Mouse (Mus musculus) gastrocnemius, adult 2 months (tissue): Measurements from ENCODE around the gene Rbms3. TPM values are rescaled to one million over a fixed set of nuclear protein-coding genes. Genes with fewer than 3 reads are reported as not detected.

Source experiments
- DNase-seq: peaks from one replicate; pipeline ENCODE4 v3.0.0; 2022
- H3K27ac ChIP-seq: fragments of 200-600 bp; 2 replicates; pipeline ENCODE4 v1.8.1; 2022; ENCODE audit warnings: mild to moderate bottlenecking
- H3K4me3 ChIP-seq: fragments of 200-600 bp; 2 replicates; pipeline ENCODE4 v1.8.1; 2022; ENCODE audit warnings: mild to moderate bottlenecking, moderate library complexity
- CTCF ChIP-seq: fragments of 200-600 bp; IDR thresholded peaks from 2 replicates; pipeline ENCODE4 v1.8.1; 2022; ENCODE audit warnings: antibody characterized with exemption, mild to moderate bottlenecking, moderate library complexity
- intact Hi-C: fragments of 180-260 bp; cut with DNase I; formaldehyde crosslinking; loops from one replicate; pipeline ENCODE4 v1.15.1; 2025
- total RNA-seq, 2 experiments: library from RNA; stranded (reverse); gene quantifications; 2 replicates each; pipeline ENCODE4 v1.2.3; 2021

The Rbms3 gene
- total RNA-seq, 2 experiments from 2014 or later: 5.8 to 8.1 TPM

DNA sequence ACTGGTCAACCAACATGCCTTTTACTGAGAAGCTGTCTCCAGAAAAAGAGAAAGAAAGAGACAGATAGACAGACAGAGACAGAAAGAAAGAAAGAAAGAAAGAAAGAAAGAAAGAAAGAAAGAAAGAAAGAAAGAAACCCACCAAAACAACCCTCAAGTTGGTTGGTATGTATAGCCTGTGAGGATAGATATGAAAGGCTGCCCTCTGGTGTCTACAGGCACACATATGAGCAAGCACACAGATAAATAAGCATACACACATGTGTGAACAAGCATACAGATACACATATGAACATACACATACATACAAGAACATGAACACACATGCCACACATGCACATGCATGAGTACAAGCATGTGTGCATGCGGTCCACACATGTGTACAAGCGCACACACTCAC is 199.0 kb downstream of the Rbms3 start:
- Histone ChIP-seq H3K4me3 (no peak overlapping the region), H3K27ac (no peak overlapping the region)
- peak; percentile 36 for TF ChIP-seq CTCF
- intact Hi-C loops: no loop called here
- no peak for DNase-seq

DNA sequence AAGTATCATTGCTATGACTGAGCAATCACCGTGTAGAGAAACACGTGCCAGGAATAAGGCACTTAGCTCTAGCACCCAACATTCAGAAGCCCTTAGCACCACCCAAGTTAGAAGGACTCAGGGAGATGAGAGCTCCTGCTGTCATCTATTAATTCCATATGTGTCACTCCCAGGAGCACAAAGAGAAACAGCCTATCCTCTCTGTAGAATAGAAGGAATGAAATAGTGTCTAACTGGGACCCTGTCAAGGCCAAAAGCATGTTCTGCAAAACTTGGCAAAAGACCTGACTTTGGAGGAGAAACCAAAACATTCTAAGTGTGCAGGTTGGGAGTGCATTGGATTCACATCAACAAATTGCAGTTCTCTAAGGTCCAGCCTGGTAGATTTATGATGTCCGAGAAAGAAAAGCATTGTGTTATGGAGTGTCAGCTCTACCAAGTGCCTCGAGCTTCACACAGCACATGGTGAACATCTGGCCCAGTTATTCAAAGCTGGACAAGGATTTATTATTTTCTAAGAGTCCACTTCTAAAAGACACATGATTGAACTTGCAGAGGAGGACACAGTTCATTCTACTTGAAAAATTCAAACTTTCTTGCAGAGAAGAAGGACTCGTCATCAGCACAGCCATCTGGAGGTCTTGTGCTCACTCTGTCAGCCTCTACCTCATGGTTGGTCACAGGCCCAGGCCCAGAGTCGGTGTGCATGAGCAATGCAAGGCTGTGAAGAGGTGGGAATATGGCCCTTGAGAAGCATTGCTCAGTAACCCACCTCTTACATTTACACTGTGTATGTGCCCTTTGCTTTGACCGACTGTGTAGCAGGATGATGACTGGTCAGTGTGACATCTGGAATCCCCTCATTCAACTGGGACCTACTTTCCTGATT is 200.3 kb downstream of the Rbms3 start:
- H3K4me3 ChIP-seq: no peak overlapping the region
- H3K27ac ChIP-seq: no peak overlapping the region
- no peak for DNase-seq
- intact Hi-C loops: no loop called here
- TF ChIP-seq CTCF: no peak

DNA sequence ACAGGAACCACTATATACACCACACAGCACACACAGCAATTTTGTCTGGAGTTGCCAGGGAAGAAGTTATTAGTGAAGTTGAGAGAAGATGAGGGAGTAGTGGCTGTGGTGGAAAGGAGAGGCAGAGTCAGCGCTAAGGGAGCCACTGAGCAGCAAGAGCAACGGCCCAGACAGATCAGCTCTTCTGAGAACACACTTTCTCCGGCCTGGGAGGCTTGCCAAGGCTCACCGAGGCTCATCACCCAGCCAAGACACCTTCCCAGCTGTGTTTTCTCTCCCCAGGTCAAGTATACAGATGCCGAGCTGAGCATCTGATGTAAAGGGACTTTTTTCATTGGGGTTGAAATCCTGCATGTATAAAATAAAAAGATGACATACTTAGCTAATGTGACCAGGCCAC is 206.5 kb downstream of the Rbms3 start:
- no peak overlapping the region for H3K4me3 ChIP-seq
- TF ChIP-seq CTCF: no peak
- DNase-seq: no peak

DNA sequence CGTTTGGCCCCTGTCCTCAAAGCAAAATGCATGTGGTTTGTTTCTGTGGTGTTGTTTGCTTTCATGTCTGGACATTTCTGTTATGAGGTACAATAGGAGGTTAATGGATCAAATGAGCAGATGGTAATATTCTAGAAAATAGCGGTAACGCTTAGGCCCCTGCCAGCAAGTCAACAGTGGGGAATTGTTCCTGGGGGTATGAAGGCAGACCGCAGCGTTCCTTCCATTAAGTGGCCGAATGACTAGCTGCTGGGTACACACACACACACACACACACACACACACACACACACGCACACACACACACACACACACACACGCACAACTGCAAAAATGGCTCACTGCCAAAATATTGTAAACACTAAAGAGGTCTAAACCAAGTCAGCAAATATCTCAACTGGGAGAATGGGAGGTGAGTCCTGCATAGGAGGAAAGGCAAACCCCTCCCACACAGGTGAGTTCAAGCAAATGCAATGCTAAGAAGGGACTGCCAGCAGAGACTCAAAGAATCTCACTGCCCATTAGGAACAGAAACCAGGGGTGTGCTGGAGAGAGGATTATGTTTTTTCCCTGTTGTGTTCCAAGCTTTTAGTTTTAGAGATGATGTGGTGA is 209.7 kb downstream of the Rbms3 start:
- intact Hi-C loops: no loop called here
- no peak for TF ChIP-seq CTCF
- no peak overlapping the region for H3K4me3 ChIP-seq
- DNase-seq: no peak
- H3K27ac ChIP-seq: no peak overlapping the region

More for the DNA sequence above, 206.5 kb downstream of the Rbms3 start:
- H3K27ac ChIP-seq: no peak overlapping the region
- intact Hi-C loops: no loop called here

DNA sequence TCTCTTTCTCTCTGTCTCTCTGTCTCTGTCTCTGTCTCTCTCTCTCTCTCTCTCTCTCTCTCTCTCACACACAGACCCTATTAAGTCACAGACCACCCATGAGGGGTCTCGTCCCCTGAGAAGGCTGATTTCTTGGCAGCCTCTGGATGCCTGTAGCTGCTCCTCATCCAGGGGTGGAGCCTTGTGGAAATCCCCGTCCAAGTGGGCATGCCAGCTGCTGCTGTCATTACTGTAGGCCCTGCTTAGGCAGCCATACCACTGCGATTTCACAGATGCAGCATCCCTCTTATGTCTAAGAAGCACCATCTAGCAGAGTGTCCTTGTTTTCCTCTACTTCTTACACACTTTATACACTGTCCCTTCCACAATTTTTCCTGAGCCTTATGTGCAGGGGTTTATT is 216.5 kb downstream of the Rbms3 start:
- Histone ChIP-seq H3K4me3 (no peak overlapping the region), H3K27ac (no peak overlapping the region)
- intact Hi-C loops: no loop called here
- no peak for TF ChIP-seq CTCF
- no peak for DNase-seq

DNA sequence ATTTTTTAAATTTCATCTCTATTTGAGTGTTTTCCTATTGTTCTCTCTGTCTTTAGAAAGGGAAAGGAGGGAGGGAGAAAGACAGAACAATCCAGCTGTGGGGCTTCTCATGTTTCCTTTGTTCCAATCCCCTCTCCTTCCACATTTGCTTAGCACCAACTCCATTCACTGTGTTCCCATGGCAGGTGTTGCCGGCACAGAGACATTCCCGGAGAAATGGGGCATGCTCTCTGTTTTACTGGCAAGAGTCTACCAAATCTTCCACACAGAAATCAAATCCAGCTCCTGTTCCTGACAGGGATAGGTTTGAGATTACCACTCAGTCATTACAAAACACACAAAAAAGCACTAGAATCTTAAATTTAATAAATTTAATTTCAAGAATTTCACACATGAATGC is 217.1 kb downstream of the Rbms3 start:
- no peak for DNase-seq
- no peak overlapping the region for H3K27ac ChIP-seq
- TF ChIP-seq CTCF: no peak
- intact Hi-C loops: no loop called here
- no peak overlapping the region for H3K4me3 ChIP-seq

DNA sequence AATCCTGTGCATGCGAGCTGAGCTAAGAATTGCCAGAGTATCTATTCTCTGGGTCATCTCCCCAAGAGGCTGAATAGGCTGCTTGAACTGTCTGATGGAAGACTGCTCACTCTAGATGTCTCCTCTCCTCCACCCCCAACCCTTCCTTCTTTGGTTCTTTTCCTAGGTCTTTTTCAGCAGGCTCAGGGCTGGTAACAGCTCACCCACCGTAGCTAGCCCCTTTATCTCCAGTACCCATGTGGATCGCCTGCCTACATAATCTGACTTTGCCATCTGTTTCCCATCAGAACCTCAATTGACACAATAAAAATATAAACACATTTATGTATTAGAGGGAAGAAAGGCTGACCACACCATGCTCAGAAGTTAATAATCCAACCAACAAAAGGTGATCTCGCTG is 225.1 kb downstream of the Rbms3 start:
- TF ChIP-seq CTCF: no peak
- no peak for DNase-seq
- Histone ChIP-seq H3K27ac (no peak overlapping the region), H3K4me3 (no peak overlapping the region)
- intact Hi-C loops: no loop called here

DNA sequence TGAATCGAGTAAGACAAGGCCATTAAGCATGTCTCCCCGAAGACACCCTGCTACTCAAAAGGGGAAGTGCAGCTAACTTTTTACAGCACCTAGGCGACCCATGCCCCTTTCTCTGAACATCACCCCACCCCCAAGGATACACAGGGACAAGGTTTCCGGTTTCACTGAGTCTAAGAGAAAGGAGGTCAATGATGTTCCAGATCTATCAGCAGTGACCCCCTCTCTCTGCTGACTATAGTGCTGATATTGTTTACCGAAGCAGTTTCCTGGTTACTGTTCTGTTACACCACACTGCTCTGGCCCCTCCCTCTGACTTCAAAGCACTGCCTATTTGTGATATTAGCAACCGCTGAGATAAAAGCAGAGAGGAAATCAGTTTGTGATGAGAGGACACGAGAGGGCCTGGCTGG is 229.4 kb downstream of the Rbms3 start:
- Histone ChIP-seq H3K27ac (no peak overlapping the region), H3K4me3 (no peak overlapping the region)
- DNase-seq: no peak
- intact Hi-C loops: no loop called here
- TF ChIP-seq CTCF: no peak

DNA sequence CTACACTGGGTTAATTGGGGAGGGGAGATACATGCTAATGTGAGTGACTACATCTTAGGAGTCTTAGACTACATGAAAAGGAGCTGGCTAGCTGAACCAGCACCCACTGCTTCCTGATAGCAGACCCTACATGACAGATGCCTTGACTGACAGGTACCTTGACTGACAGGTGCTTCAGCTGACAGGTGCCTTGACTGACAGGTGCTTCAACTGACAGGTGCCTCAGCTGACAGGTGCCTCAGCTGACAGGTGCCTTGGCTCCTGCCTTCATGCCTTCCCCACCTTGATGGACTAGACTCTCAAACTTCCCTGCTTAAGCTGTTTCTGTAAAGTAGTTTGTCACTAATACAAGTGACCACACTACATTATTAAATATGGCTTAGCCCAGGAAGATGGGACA is 232.6 kb downstream of the Rbms3 start:
- TF ChIP-seq CTCF: no peak
- no peak overlapping the region for H3K27ac ChIP-seq
- no peak for DNase-seq
- H3K4me3 ChIP-seq: no peak overlapping the region
- intact Hi-C loops: no loop called here

DNA sequence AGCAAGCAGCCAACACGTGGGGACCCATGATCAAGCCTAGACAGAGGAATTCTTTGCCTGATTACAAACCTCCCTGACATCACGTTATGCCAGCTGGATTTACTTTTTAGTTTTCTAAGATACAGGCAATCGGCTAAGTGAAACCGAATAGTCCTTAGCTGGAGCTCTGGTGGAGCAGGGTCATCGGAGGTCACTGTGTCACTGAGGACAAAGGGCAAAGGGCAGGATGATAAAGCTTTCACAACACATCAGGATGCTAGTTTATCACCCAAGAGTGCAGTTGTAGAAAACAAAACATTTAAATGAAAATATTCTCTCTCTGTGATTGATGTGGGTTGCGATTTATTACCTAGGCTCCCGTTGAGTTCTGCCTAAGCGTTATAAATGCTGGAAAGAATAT is 233.1 kb downstream of the Rbms3 start:
- intact Hi-C loops: no loop called here
- Histone ChIP-seq H3K27ac (no peak overlapping the region), H3K4me3 (no peak overlapping the region)
- TF ChIP-seq CTCF: no peak
- no peak for DNase-seq

DNA sequence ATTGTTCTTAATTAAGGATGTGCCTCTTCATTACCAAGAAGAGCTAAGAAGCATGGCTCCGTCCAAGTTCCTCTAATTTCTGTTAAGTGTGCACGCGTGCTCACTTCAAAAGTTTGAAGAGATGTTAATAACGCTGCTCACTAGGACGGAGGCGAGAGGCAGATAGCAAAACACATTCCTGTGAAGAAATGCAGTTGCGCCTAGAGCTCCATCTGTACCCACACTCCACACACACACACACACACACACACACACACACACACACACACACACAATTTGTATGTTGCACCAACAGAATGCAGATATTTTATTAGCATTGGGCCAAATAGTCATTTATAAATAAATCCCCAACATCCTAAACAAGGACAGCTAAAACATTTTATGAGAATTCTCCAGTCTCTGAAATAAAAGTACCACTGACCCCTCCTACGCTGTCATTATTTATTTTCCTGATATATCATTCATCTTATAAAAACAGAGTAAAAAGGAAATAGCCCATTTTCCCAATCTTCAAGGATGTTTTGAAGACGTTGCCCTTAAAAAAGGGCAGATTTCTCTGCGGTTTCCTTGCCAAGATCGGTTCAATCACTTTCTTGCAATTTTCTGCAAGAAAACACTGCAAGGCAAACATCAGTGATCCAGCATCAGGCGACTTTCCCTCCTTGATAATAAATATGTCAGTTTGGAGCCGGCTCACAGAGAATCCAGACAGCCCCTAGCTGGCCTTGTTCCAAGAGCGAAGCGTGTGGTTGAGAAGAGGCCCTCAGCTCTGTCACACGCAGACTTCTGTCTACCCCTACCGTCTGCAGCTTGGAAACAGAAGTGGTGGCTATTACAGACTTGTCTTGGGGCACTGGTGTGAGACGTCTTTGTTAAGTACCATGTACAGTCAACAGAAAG is 235.8 kb downstream of the Rbms3 start:
- Histone ChIP-seq H3K27ac (no peak overlapping the region), H3K4me3 (no peak overlapping the region)
- DNase-seq: peak; percentile 26
- TF ChIP-seq CTCF: no peak
- intact Hi-C loops: no loop called here

DNA sequence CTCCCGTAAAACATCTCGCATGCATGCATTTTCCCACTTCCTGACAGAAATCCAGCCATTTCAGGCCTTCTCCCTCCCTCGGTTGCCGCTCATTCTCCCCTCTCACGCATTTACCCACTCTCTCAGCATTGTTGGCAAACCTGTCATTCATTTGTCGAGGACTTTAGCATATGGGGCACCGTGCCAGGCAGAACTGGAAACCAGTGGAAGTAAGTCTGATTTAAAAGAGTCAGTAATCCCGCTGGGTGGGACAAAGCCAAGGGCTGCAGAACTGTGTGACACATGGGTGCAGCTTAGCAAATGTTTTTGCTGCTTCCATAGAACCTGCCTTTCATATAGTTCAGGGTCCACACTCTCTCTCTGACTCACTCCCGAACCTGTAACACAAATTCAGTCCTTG is 241.7 kb downstream of the Rbms3 start:
- Histone ChIP-seq H3K4me3 (no peak overlapping the region), H3K27ac (no peak overlapping the region)
- no peak for TF ChIP-seq CTCF
- intact Hi-C loops: no loop called here
- no peak for DNase-seq

DNA sequence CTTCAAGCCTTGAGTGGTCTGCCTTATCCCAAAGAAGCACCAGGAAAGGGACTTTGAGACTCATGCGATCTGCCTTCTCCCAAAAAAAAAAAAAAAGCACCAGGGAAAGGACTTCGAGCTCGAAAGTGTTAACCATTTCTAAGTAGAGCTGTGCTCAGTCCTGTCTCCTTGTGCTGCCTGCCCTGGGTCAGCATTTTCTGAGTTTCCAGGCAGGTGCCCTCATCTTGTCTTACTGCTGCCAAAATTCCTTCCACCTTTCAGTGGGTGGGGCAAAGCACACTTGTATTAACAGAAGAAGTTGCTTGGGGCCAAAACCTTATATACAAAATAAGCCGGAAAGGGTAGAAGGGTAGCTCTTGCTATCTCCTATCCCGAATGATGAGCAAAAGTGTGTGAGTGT is 248.8 kb downstream of the Rbms3 start:
- H3K27ac ChIP-seq: no peak overlapping the region
- TF ChIP-seq CTCF: no peak
- H3K4me3 ChIP-seq: no peak overlapping the region
- intact Hi-C loops: no loop called here
- DNase-seq: no peak
